Mouse (Mus musculus): ENCODE measurements around the gene Lrfn4. TPM values are rescaled to one million over a fixed set of nuclear protein-coding genes. Genes with fewer than 3 reads are reported as not detected.

Gene Lrfn4
- polyA plus RNA-seq, 1 experiment, result 13.5 TPM

- H3K27me3 ChIP-seq (ENCODE audit: control insufficient read depth, insufficient read depth, low read length, poor library complexity, severe bottlenecking), result no peaks in the 10 kb centered on the region
- H3K9ac ChIP-seq (ENCODE audit: low read depth, poor library complexity, severe bottlenecking), result no peak overlapping the region
- no peak overlapping the region for H3K27ac ChIP-seq (ENCODE audit: insufficient read depth, low read length)
- no peaks in the 10 kb centered on the region for H3K9me3 ChIP-seq (replicated peaks; ENCODE audit: control insufficient read depth, insufficient read depth, low read length, poor library complexity, severe bottlenecking)
- H3K36me3 ChIP-seq (ENCODE audit: control insufficient read depth, insufficient read depth, low read length, poor library complexity, severe bottlenecking), result peaks cover 8% of the 10 kb centered on the region
- no peak for TF ChIP-seq CTCF (IDR thresholded peaks at IDR 0.05; ENCODE audit: low read depth, low read length)
- no peak for TF ChIP-seq EP300 (IDR thresholded peaks at IDR 0.05; ENCODE audit: insufficient read depth, low read depth, low read length)
- TF ChIP-seq POLR2A (IDR thresholded peaks at IDR 0.05; ENCODE audit: insufficient read depth, low read length), result no peak
- no peaks in the 10 kb centered on the region for H3K4me1 ChIP-seq (ENCODE audit: control insufficient read depth, insufficient read depth, low read length)
- no peak overlapping the region for H3K4me3 ChIP-seq (ENCODE audit: low read depth, low read length)
Measured at GRCm38 (mm10) chr19:4622780-4623179, 7.3 kb upstream of the Lrfn4 start.

GRCm38 (mm10) chr19:4620721-4621120 is 5.3 kb upstream of the Lrfn4 start:
- H3K4me3 ChIP-seq (ENCODE audit: low read depth, low read length), result no peak overlapping the region
- H3K36me3 ChIP-seq (ENCODE audit: control insufficient read depth, insufficient read depth, low read length, poor library complexity, severe bottlenecking), result peaks cover 8% of the 10 kb centered on the region

DNA sequence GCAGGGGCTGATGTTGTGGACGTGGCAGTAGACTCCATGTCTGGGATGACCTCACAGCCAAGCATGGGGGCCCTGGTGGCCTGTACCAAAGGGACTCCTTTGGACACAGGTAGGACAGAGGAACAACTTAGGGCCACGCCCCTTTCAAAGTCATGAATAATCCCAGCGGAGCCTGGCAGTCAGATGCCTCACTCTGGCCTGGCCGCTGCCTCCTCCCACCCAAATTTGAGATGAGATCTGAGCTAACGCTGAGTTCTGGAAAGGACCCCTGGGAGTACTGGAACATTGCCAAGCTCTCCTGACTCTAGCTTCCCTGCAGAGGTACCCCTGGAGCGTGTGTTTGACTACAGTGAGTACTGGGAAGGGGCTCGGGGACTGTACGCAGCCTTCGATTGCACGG is 4.0 kb upstream of the Lrfn4 start:
- H3K4me1 ChIP-seq (ENCODE audit: control insufficient read depth, insufficient read depth, low read length), result no peaks in the 10 kb centered on the region
- no peak overlapping the region for H3K9ac ChIP-seq (ENCODE audit: low read depth, poor library complexity, severe bottlenecking)
- H3K4me3 ChIP-seq (ENCODE audit: low read depth, low read length), result no peak overlapping the region
- H3K27ac ChIP-seq (ENCODE audit: insufficient read depth, low read length), result no peak overlapping the region
- no peak for TF ChIP-seq EP300 (IDR thresholded peaks at IDR 0.05; ENCODE audit: insufficient read depth, low read depth, low read length)
- TF ChIP-seq POLR2A (IDR thresholded peaks at IDR 0.05; ENCODE audit: insufficient read depth, low read length), result no peak
- TF ChIP-seq CTCF (IDR thresholded peaks at IDR 0.05; ENCODE audit: low read depth, low read length), result no peak
- H3K36me3 ChIP-seq (ENCODE audit: control insufficient read depth, insufficient read depth, low read length, poor library complexity, severe bottlenecking), result peaks cover 8% of the 10 kb centered on the region
- no peaks in the 10 kb centered on the region for H3K27me3 ChIP-seq (ENCODE audit: control insufficient read depth, insufficient read depth, low read length, poor library complexity, severe bottlenecking)
- H3K9me3 ChIP-seq (replicated peaks; ENCODE audit: control insufficient read depth, insufficient read depth, low read length, poor library complexity, severe bottlenecking), result no peaks in the 10 kb centered on the region

More at GRCm38 (mm10) chr19:4620721-4621120, 5.3 kb upstream of the Lrfn4 start:
- Histone ChIP-seq H3K4me1 (ENCODE audit: control insufficient read depth, insufficient read depth, low read length) (no peaks in the 10 kb centered on the region), H3K9ac (ENCODE audit: low read depth, poor library complexity, severe bottlenecking) (no peak overlapping the region), H3K27ac (ENCODE audit: insufficient read depth, low read length) (no peak overlapping the region), H3K27me3 (ENCODE audit: control insufficient read depth, insufficient read depth, low read length, poor library complexity, severe bottlenecking) (no peaks in the 10 kb centered on the region), H3K9me3 (replicated peaks; ENCODE audit: control insufficient read depth, insufficient read depth, low read length, poor library complexity, severe bottlenecking) (no peaks in the 10 kb centered on the region)
- TF ChIP-seq POLR2A (IDR thresholded peaks at IDR 0.05; ENCODE audit: insufficient read depth, low read length), result no peak
- TF ChIP-seq CTCF (IDR thresholded peaks at IDR 0.05; ENCODE audit: low read depth, low read length), result no peak
- TF ChIP-seq EP300 (IDR thresholded peaks at IDR 0.05; ENCODE audit: insufficient read depth, low read depth, low read length), result no peak

DNA sequence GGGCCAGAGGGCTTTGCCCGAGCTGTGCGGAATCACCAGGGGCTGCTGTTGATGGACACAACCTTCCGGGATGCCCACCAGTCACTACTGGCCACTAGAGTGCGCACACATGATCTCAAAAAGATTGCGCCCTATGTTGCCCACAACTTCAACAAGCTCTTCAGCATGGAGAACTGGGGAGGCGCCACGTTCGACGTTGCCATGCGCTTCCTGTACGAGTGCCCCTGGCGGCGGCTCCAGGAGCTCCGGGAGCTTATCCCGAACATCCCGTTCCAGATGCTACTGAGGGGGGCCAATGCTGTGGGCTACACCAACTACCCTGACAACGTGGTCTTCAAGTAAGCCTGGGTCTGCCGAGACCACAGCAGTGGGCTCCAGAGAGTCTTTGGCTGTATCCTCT is 2.7 kb upstream of the Lrfn4 start:
- H3K4me1 ChIP-seq (ENCODE audit: control insufficient read depth, insufficient read depth, low read length), result no peaks in the 10 kb centered on the region
- TF ChIP-seq CTCF (IDR thresholded peaks at IDR 0.05; ENCODE audit: low read depth, low read length), result peak; percentile 14
- TF ChIP-seq EP300 (IDR thresholded peaks at IDR 0.05; ENCODE audit: insufficient read depth, low read depth, low read length), result no peak
- no peak for TF ChIP-seq POLR2A (IDR thresholded peaks at IDR 0.05; ENCODE audit: insufficient read depth, low read length)
- H3K9ac ChIP-seq (ENCODE audit: low read depth, poor library complexity, severe bottlenecking), result no peak overlapping the region
- H3K27me3 ChIP-seq (ENCODE audit: control insufficient read depth, insufficient read depth, low read length, poor library complexity, severe bottlenecking), result no peaks in the 10 kb centered on the region
- peaks cover 6% of the 10 kb centered on the region; the same call in 1 of the 2 replicates for H3K36me3 ChIP-seq (ENCODE audit: control insufficient read depth, insufficient read depth, low read length, poor library complexity, severe bottlenecking)
- no peak overlapping the region for H3K27ac ChIP-seq (ENCODE audit: insufficient read depth, low read length)
- no peaks in the 10 kb centered on the region for H3K9me3 ChIP-seq (replicated peaks; ENCODE audit: control insufficient read depth, insufficient read depth, low read length, poor library complexity, severe bottlenecking)
- H3K4me3 ChIP-seq (ENCODE audit: low read depth, low read length), result no peak overlapping the region

- no peaks in the 10 kb centered on the region for H3K4me1 ChIP-seq (ENCODE audit: control insufficient read depth, insufficient read depth, low read length)
- H3K9me3 ChIP-seq (replicated peaks; ENCODE audit: control insufficient read depth, insufficient read depth, low read length, poor library complexity, severe bottlenecking), result no peaks in the 10 kb centered on the region
- H3K9ac ChIP-seq (ENCODE audit: low read depth, poor library complexity, severe bottlenecking), result no peak overlapping the region
- TF ChIP-seq POLR2A (IDR thresholded peaks at IDR 0.05; ENCODE audit: insufficient read depth, low read length), result no peak
- no peak for TF ChIP-seq EP300 (IDR thresholded peaks at IDR 0.05; ENCODE audit: insufficient read depth, low read depth, low read length)
- TF ChIP-seq CTCF (IDR thresholded peaks at IDR 0.05; ENCODE audit: low read depth, low read length), result no peak
- no peak overlapping the region for H3K4me3 ChIP-seq (ENCODE audit: low read depth, low read length)
- no peak overlapping the region for H3K27ac ChIP-seq (ENCODE audit: insufficient read depth, low read length)
- no peaks in the 10 kb centered on the region for H3K27me3 ChIP-seq (ENCODE audit: control insufficient read depth, insufficient read depth, low read length, poor library complexity, severe bottlenecking)
- H3K36me3 ChIP-seq (ENCODE audit: control insufficient read depth, insufficient read depth, low read length, poor library complexity, severe bottlenecking), result no peaks in the 10 kb centered on the region
Measured at GRCm38 (mm10) chr19:4616546-4616945, 1.1 kb upstream of the Lrfn4 start.

- peak overlapping the region; percentile 73 for H3K4me3 ChIP-seq (ENCODE audit: low read depth, low read length)
- no peaks in the 10 kb centered on the region for H3K27me3 ChIP-seq (ENCODE audit: control insufficient read depth, insufficient read depth, low read length, poor library complexity, severe bottlenecking)
- H3K4me1 ChIP-seq (ENCODE audit: control insufficient read depth, insufficient read depth, low read length), result no peaks in the 10 kb centered on the region
- H3K36me3 ChIP-seq (ENCODE audit: control insufficient read depth, insufficient read depth, low read length, poor library complexity, severe bottlenecking), result no peaks in the 10 kb centered on the region
- H3K9ac ChIP-seq (ENCODE audit: low read depth, poor library complexity, severe bottlenecking), result peak overlapping the region; percentile 86
- TF ChIP-seq EP300 (IDR thresholded peaks at IDR 0.05; ENCODE audit: insufficient read depth, low read depth, low read length), result no peak
- TF ChIP-seq CTCF (IDR thresholded peaks at IDR 0.05; ENCODE audit: low read depth, low read length), result no peak
- no peak for TF ChIP-seq POLR2A (IDR thresholded peaks at IDR 0.05; ENCODE audit: insufficient read depth, low read length)
- no peaks in the 10 kb centered on the region for H3K9me3 ChIP-seq (replicated peaks; ENCODE audit: control insufficient read depth, insufficient read depth, low read length, poor library complexity, severe bottlenecking)
- H3K27ac ChIP-seq (ENCODE audit: insufficient read depth, low read length), result no peak overlapping the region
Measured at GRCm38 (mm10) chr19:4614305-4615150, 939 bp downstream of the Lrfn4 start.
